Mouse (Mus musculus): Measurements from ENCODE around the gene Fgg.

Fgg gene

GRCm38 (mm10) chr3:83007557-83007956, at the start of gene Fgg:
Gene Fgg, plus strand, starts transcription at chr3:83007724.
- no peak for DNase-seq (ENCODE audit: low read depth, low spot score)

GRCm38 (mm10) chr3:82971046-82971445, 36.5 kb upstream of the Fgg start:
- DNase-seq (ENCODE audit: low read depth, low spot score), result no peak

- no peak for DNase-seq (ENCODE audit: low read depth, low spot score)
Observed at GRCm38 (mm10) chr3:82980818-82981217, 26.7 kb upstream of the Fgg start.

- DNase-seq (ENCODE audit: low read depth, low spot score), result no peak
Observed at GRCm38 (mm10) chr3:82981861-82982260, 25.7 kb upstream of the Fgg start.

- DNase-seq (ENCODE audit: low read depth, low spot score), result no peak
Observed at GRCm38 (mm10) chr3:82984840-82985239, 22.7 kb upstream of the Fgg start.

- no peak for DNase-seq (ENCODE audit: low read depth, low spot score)
Observed at GRCm38 (mm10) chr3:82991963-82992362, 15.6 kb upstream of the Fgg start.

GRCm38 (mm10) chr3:82992956-82993355, 14.6 kb upstream of the Fgg start:
- DNase-seq (ENCODE audit: low read depth, low spot score), result no peak

- peak; percentile 38 for DNase-seq (ENCODE audit: low read depth, low spot score)
Observed at GRCm38 (mm10) chr3:82995368-82995767, 12.2 kb upstream of the Fgg start.

- no peak for DNase-seq (ENCODE audit: low read depth, low spot score)
Observed at GRCm38 (mm10) chr3:82996656-82997055, 10.9 kb upstream of the Fgg start.

GRCm38 (mm10) chr3:82998772-82999463, 8.6 kb upstream of the Fgg start:
- DNase-seq (ENCODE audit: low read depth, low spot score), result peak; percentile 31

GRCm38 (mm10) chr3:82999995-83000394, 7.5 kb upstream of the Fgg start:
- no peak for DNase-seq (ENCODE audit: low read depth, low spot score)

- no peak for DNase-seq (ENCODE audit: low read depth, low spot score)
Observed at GRCm38 (mm10) chr3:83002191-83002590, 5.3 kb upstream of the Fgg start.

- no peak for DNase-seq (ENCODE audit: low read depth, low spot score)
Observed at GRCm38 (mm10) chr3:83003068-83003467, 4.5 kb upstream of the Fgg start.

- DNase-seq (ENCODE audit: low read depth, low spot score), result no peak
Observed at GRCm38 (mm10) chr3:83004801-83005200, 2.7 kb upstream of the Fgg start.

GRCm38 (mm10) chr3:83010291-83010690, 2.8 kb downstream of the Fgg start:
- DNase-seq (ENCODE audit: low read depth, low spot score), result no peak

- no peak for DNase-seq (ENCODE audit: low read depth, low spot score)
Observed at GRCm38 (mm10) chr3:83011136-83011535, 3.6 kb downstream of the Fgg start.

- no peak for DNase-seq (ENCODE audit: low read depth, low spot score)
Observed at GRCm38 (mm10) chr3:83011565-83011964, 4.0 kb downstream of the Fgg start.

- no peak for DNase-seq (ENCODE audit: low read depth, low spot score)
Observed at GRCm38 (mm10) chr3:83012636-83013035, 5.1 kb downstream of the Fgg start.

GRCm38 (mm10) chr3:83013951-83014350, 6.4 kb downstream of the Fgg start:
- no peak for DNase-seq (ENCODE audit: low read depth, low spot score)

- DNase-seq (ENCODE audit: low read depth, low spot score), result no peak
Observed at GRCm38 (mm10) chr3:83016236-83016635, 8.7 kb downstream of the Fgg start.

GRCm38 (mm10) chr3:83020387-83020786, 12.9 kb downstream of the Fgg start:
- DNase-seq (ENCODE audit: low read depth, low spot score), result no peak

- DNase-seq (ENCODE audit: low read depth, low spot score), result no peak
Observed at GRCm38 (mm10) chr3:83021176-83021575, 13.7 kb downstream of the Fgg start.

- DNase-seq (ENCODE audit: low read depth, low spot score), result no peak
Observed at GRCm38 (mm10) chr3:83025036-83025435, 17.5 kb downstream of the Fgg start.

Measured in WW6 (cell line).